Mouse (Mus musculus): ENCODE measurements around the gene Ttc16. TPM values are rescaled to one million over a fixed set of nuclear protein-coding genes. Genes with fewer than 3 reads are reported as not detected.
A peak's percentile ranks its signal among the peaks of the same experiment; 100 is the strongest.

Gene Ttc16
- polyA plus RNA-seq, 1 experiment, result 2.0 TPM

GRCm38 (mm10) chr2:32795748-32796418 lies 20.4 kb upstream of the Ttc16 start:
- Histone ChIP-seq H3K27ac (ENCODE audit: insufficient read depth, low read length) (peak overlapping the region; percentile 44), H3K27me3 (ENCODE audit: control insufficient read depth, insufficient read depth, low read length) (no peaks in the 10 kb centered on the region), H3K4me3 (replicated peaks; ENCODE audit: insufficient read depth, low read depth, low read length) (no peak overlapping the region), H3K4me1 (ENCODE audit: control insufficient read depth, insufficient read depth, low read length) (peaks cover 23% of the 10 kb centered on the region)
- 16% methylated on average over 13 of the region's 13 CpGs for WGBS
- TF ChIP-seq POLR2A (IDR thresholded peaks at IDR 0.05; ENCODE audit: borderline replicate concordance, insufficient read depth, low read length) (no peak), CTCF (IDR thresholded peaks at IDR 0.05; ENCODE audit: borderline replicate concordance, insufficient read depth, low read depth, low read length) (no peak)
- DNase-seq, result peak; percentile 62 to 63

- Histone ChIP-seq H3K27ac (ENCODE audit: insufficient read depth, low read length) (no peak overlapping the region), H3K4me3 (replicated peaks; ENCODE audit: insufficient read depth, low read depth, low read length) (no peak overlapping the region), H3K4me1 (ENCODE audit: control insufficient read depth, insufficient read depth, low read length) (peaks cover 18% of the 10 kb centered on the region), H3K27me3 (ENCODE audit: control insufficient read depth, insufficient read depth, low read length) (no peaks in the 10 kb centered on the region)
- DNase-seq, result no peak
- TF ChIP-seq POLR2A (IDR thresholded peaks at IDR 0.05; ENCODE audit: borderline replicate concordance, insufficient read depth, low read length) (no peak), CTCF (IDR thresholded peaks at IDR 0.05; ENCODE audit: borderline replicate concordance, insufficient read depth, low read depth, low read length) (no peak)
- WGBS, result 34% methylated on average over 6 of the region's 6 CpGs
Observed at GRCm38 (mm10) chr2:32791297-32791696, 15.9 kb upstream of the Ttc16 start.

GRCm38 (mm10) chr2:32788581-32788980 lies 13.1 kb upstream of the Ttc16 start:
- Histone ChIP-seq H3K27ac (ENCODE audit: insufficient read depth, low read length) (peak overlapping the region; percentile 40), H3K27me3 (ENCODE audit: control insufficient read depth, insufficient read depth, low read length) (no peaks in the 10 kb centered on the region), H3K4me3 (replicated peaks; ENCODE audit: insufficient read depth, low read depth, low read length) (no peak overlapping the region), H3K4me1 (ENCODE audit: control insufficient read depth, insufficient read depth, low read length) (peaks cover 6% of the 10 kb centered on the region)
- TF ChIP-seq POLR2A (IDR thresholded peaks at IDR 0.05; ENCODE audit: borderline replicate concordance, insufficient read depth, low read length) (no peak), CTCF (IDR thresholded peaks at IDR 0.05; ENCODE audit: borderline replicate concordance, insufficient read depth, low read depth, low read length) (no peak)
- WGBS, result 24% methylated on average over 2 of the region's 2 CpGs
- no peak for DNase-seq

DNA sequence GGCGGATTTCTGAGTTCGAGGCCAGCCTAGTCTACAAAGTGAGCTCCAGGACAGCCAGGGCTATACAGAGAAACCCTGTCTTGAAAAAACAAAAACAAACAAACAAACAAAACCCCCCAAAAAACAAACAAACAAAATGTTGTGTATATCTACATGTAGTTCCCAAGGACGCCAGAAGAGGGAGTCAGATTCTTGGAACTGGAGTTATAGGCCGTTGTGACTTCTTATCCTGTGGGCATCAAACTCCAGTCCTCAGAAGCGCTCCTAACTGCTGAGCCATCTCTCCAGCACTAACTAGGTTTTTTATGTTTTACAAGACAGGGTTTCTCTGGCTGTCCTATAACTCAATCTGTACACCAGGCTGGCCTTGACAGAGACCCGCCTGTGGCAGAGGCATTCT lies 11.7 kb upstream of the Ttc16 start:
- no peak overlapping the region for H3K4me3 ChIP-seq (replicated peaks; ENCODE audit: insufficient read depth, low read depth, low read length)
- 47% methylated on average over 6 of the region's 6 CpGs for WGBS
- TF ChIP-seq POLR2A (IDR thresholded peaks at IDR 0.05; ENCODE audit: borderline replicate concordance, insufficient read depth, low read length) (no peak), CTCF (IDR thresholded peaks at IDR 0.05; ENCODE audit: borderline replicate concordance, insufficient read depth, low read depth, low read length) (peak; percentile 50)
- H3K27ac ChIP-seq (ENCODE audit: insufficient read depth, low read length), result no peak overlapping the region
- no peaks in the 10 kb centered on the region for H3K27me3 ChIP-seq (ENCODE audit: control insufficient read depth, insufficient read depth, low read length)
- H3K4me1 ChIP-seq (ENCODE audit: control insufficient read depth, insufficient read depth, low read length), result peaks cover 6% of the 10 kb centered on the region
- peak in 1 of 2 experiments; percentile 54 for DNase-seq

- Histone ChIP-seq H3K27me3 (ENCODE audit: control insufficient read depth, insufficient read depth, low read length) (no peaks in the 10 kb centered on the region), H3K4me3 (replicated peaks; ENCODE audit: insufficient read depth, low read depth, low read length) (no peak within 1 kb of the TSS), H3K27ac (ENCODE audit: insufficient read depth, low read length) (no peak within 1 kb of the TSS), H3K4me1 (ENCODE audit: control insufficient read depth, insufficient read depth, low read length) (peaks cover 8% of the 10 kb centered on the region; the same call in 1 of the 2 replicates)
- DNase-seq, result no peak
- TF ChIP-seq CTCF (IDR thresholded peaks at IDR 0.05; ENCODE audit: borderline replicate concordance, insufficient read depth, low read depth, low read length) (no peak), POLR2A (IDR thresholded peaks at IDR 0.05; ENCODE audit: borderline replicate concordance, insufficient read depth, low read length) (no peak)
- 47% methylated on average over 4 of the region's 4 CpGs for WGBS
Observed at GRCm38 (mm10) chr2:32784048-32784681, 8.7 kb upstream of the Ttc16 start, which contains the start of gene Cfap157. TSS of gene Cfap157 (minus strand) at chr2:32784428.

GRCm38 (mm10) chr2:32781710-32782109 lies 6.3 kb upstream of the Ttc16 start:
- Histone ChIP-seq H3K27ac (ENCODE audit: insufficient read depth, low read length) (no peak overlapping the region), H3K27me3 (ENCODE audit: control insufficient read depth, insufficient read depth, low read length) (no peaks in the 10 kb centered on the region), H3K4me1 (ENCODE audit: control insufficient read depth, insufficient read depth, low read length) (peaks cover 8% of the 10 kb centered on the region; the same call in 1 of the 2 replicates), H3K4me3 (replicated peaks; ENCODE audit: insufficient read depth, low read depth, low read length) (no peak overlapping the region)
- 82% methylated on average over 6 of the region's 6 CpGs for WGBS
- no peak for TF ChIP-seq CTCF (IDR thresholded peaks at IDR 0.05; ENCODE audit: borderline replicate concordance, insufficient read depth, low read depth, low read length)
- no peak for TF ChIP-seq POLR2A (IDR thresholded peaks at IDR 0.05; ENCODE audit: borderline replicate concordance, insufficient read depth, low read length)
- DNase-seq, result no peak

GRCm38 (mm10) chr2:32779714-32780113 lies 4.3 kb upstream of the Ttc16 start:
- Histone ChIP-seq H3K27me3 (ENCODE audit: control insufficient read depth, insufficient read depth, low read length) (no peaks in the 10 kb centered on the region), H3K4me1 (ENCODE audit: control insufficient read depth, insufficient read depth, low read length) (peaks cover 8% of the 10 kb centered on the region; the same call in 1 of the 2 replicates), H3K4me3 (replicated peaks; ENCODE audit: insufficient read depth, low read depth, low read length) (no peak overlapping the region), H3K27ac (ENCODE audit: insufficient read depth, low read length) (no peak overlapping the region)
- TF ChIP-seq CTCF (IDR thresholded peaks at IDR 0.05; ENCODE audit: borderline replicate concordance, insufficient read depth, low read depth, low read length), result no peak
- TF ChIP-seq POLR2A (IDR thresholded peaks at IDR 0.05; ENCODE audit: borderline replicate concordance, insufficient read depth, low read length), result no peak
- 88% methylated on average over 6 of the region's 6 CpGs for WGBS
- no peak for DNase-seq

DNA sequence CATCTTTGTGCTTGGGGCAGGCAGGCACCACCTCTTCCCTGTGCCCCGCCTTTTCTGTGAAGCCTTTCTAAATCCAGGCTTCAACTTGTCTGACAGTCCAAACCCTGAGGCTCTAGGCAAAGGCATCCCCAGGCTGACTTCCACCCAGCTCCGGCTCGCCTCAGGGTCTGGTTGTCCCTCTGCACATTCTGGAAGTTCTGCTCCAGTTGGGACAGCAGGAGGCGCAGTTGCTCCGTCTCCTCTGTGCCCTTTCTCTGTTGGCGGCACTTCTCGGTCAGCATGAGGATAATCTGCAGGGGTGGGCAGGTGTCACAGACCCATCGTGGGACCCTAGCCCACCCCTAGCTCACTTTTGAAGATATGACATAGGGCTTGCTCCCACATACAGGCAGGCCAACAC lies 3.7 kb upstream of the Ttc16 start:
- H3K4me1 ChIP-seq (ENCODE audit: control insufficient read depth, insufficient read depth, low read length), result peaks cover 7% of the 10 kb centered on the region; the same call in 1 of the 2 replicates
- no peak overlapping the region for H3K27ac ChIP-seq (ENCODE audit: insufficient read depth, low read length)
- 8% methylated on average over 8 of the region's 8 CpGs for WGBS
- no peaks in the 10 kb centered on the region for H3K27me3 ChIP-seq (ENCODE audit: control insufficient read depth, insufficient read depth, low read length)
- no peak overlapping the region for H3K4me3 ChIP-seq (replicated peaks; ENCODE audit: insufficient read depth, low read depth, low read length)
- no peak for TF ChIP-seq POLR2A (IDR thresholded peaks at IDR 0.05; ENCODE audit: borderline replicate concordance, insufficient read depth, low read length)
- TF ChIP-seq CTCF (IDR thresholded peaks at IDR 0.05; ENCODE audit: borderline replicate concordance, insufficient read depth, low read depth, low read length), result peak; percentile 99
- peak; percentile 74 to 84 for DNase-seq

Data from cerebellum, adult 2 months (tissue).